Mouse (Mus musculus) adrenal gland, adult (tissue): ENCODE measurements at regions not wholly inside any gene's neighbourhood (a gene's known extent, or its start where the extent isn't known, plus 50 kb on each side); places are given as distances from the start of the nearest gene placed in this dataset.

Experiments used
- DNase-seq, 2 experiments: peaks; one replicate each; pipeline ENCODE4 v3.0.0; 2022 to 2023; ENCODE audit warnings: low spot score in 1 of 2; ENCODE audit not compliant: inconsistent age in 2 of 2

GRCm38 (mm10) chr2:21267149-21267761 lies 61.7 kb downstream of the Thnsl1 start:
- no peak for DNase-seq

GRCm38 (mm10) chr2:21269989-21270846 lies 64.7 kb downstream of the Thnsl1 start:
- no peak for DNase-seq

- peak in 1 of 2 experiments; percentile 46 for DNase-seq
Observed at GRCm38 (mm10) chr2:21273416-21273815, 67.9 kb downstream of the Thnsl1 start.

DNA sequence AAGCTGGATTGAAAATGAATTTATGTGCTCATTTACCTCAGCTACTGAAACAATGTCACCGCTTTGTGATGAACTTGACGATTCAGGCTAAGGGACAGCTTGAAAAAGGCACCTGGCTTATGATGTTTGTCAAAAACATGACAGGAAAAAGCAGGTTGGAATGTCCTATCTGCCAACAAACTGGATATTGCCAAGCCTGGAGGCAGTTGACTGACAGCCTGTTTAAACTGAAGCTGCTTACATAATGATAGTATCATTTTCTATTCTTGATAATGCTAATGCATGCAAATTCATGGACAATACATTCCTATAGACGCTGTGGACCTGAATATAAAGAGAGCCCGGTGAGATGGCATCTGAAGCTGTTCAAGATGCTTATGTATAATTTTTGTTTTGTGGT lies 69.8 kb downstream of the Thnsl1 start:
- DNase-seq, result no peak

- DNase-seq, result peak; percentile 66 to 85
Observed at GRCm38 (mm10) chr2:21280794-21281420, 75.4 kb downstream of the Thnsl1 start.

- no peak for DNase-seq
Observed at GRCm38 (mm10) chr2:21282505-21283200, 77.1 kb downstream of the Thnsl1 start.

DNA sequence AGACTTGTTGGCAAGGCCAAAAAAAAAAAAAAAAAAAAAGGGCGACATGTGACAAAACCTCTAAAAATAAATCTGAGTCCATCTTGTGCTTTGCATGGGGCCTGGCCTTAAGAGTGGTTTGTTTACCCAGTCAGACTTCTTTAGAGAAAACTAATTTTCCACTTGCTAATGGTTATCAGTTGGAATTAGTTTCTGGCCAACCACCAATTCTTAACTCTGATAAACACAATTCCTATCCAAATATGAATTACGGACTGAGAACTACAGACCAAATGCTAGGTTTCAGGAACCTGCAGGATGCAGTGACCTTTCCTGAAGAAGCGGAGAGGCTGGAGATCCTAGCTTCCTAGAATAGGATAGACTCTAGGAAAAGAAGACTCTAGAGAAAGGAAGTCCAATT lies 79.4 kb downstream of the Thnsl1 start:
- DNase-seq, result no peak

GRCm38 (mm10) chr2:21287786-21288185 lies 79.6 kb upstream of the Gpr158 start:
- no peak for DNase-seq

DNA sequence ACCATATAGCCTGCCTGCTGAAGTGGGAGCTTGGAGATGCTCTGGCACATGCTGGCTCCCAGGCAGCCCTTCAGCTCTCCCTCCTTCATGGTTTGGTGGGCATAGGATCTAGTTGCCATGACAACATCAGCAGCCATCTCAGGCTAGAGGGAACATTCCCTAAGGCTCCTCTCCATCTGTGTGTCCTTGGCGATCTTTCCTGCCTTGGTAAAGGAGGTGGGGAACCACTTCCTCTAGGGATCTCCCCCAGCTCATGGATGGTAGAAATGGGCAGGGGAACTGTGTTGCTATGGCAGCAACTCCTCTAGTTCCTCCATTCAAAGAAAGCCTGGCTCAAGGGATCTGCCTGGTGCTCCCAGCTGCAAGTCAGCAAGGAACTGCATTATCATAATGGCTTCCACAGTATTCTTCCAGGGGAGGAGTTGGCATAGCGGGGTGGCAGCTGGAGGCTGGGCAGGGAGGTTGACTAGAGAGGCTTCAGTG lies 74.6 kb upstream of the Gpr158 start:
- DNase-seq, result no peak

DNA sequence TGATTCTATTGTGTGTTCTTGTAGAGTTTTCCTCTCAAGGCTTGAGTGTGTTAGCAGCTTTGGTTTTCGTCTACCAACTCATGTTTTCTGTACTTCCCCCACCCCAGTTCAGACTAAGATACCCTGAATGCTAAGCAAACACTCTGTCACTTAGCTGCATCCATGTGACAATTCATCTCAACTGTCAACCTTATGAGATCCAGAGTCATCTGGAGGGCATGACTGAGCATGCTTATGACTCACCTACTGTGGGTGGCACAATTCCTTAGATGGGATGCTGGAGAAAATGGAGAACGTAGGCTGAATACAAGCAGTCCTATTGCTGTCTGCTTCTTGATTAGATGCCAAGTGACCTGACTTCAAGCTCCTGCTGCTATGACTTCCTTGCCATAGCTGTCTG lies 73.3 kb upstream of the Gpr158 start:
- no peak for DNase-seq

DNA sequence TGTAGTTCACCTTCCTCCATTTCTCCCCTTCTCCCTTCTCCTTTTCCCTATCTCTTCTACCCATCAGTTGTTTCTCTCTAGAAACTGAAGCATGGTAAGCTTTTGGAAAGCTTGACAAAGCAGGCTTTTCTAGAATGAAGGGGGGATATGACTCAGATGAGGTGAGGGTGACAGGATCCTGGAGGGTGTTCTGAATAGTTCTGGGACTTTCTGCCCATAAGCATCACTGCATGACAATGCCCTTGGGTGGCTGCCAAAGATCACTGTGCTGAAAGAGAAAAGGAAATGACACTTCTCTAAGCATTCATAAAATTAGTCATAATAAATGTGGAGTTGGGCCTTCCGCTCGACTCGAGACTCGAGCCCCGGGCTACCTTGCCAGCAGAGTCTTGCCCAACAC lies 67.7 kb upstream of the Gpr158 start:
- DNase-seq, result no peak
